Mouse (Mus musculus): ENCODE results near the gene Doc2a. TPM values are rescaled to one million over a fixed set of nuclear protein-coding genes. Genes with fewer than 3 reads are reported as not detected.

Doc2a gene
- polyA plus RNA-seq (2012; rRNA removed; ENCODE audit: low replicate concordance) = not detected in 2 replicates

GRCm38 (mm10) chr7:126847116-126847420 is at the start of gene Doc2a:
Gene Doc2a (plus strand): TSS chr7:126847416.

GRCm38 (mm10) chr7:126831539-126831938 is 15.7 kb upstream of the Doc2a start, which contains the start of gene 4930451I11Rik:
Gene 4930451I11Rik (minus strand): TSS chr7:126831639.

GRCm38 (mm10) chr7:126861429-126862130 is 14.4 kb downstream of the Doc2a start, which contains the start of gene Hirip3:
Gene Hirip3 (plus strand): TSS chr7:126861972.

GRCm38 (mm10) chr7:126862147-126862784 is 15.1 kb downstream of the Doc2a start, which contains the start of gene Ino80e:
Gene Ino80e (minus strand): TSS chr7:126862377.

GRCm38 (mm10) chr7:126884286-126885164 is 37.3 kb downstream of the Doc2a start, which contains the start of gene Taok2:
Gene Taok2 (minus strand): TSS chr7:126884703.

Other genes with a start within 250 kb of the Doc2a start
- 50.9 and 128 TPM in 2 replicates for gene Nupr1, start 216.6 kb upstream of the Doc2a start, polyA plus RNA-seq (2012; rRNA removed; ENCODE audit: low replicate concordance)
- 42.4 and 47.9 TPM in 2 replicates for gene Sgf29, start 198.1 kb upstream of the Doc2a start, polyA plus RNA-seq (2012; rRNA removed; ENCODE audit: low replicate concordance)
- 134 and 428 TPM in 2 replicates for gene Sult1a1, start 171.0 kb upstream of the Doc2a start, polyA plus RNA-seq (2012; rRNA removed; ENCODE audit: low replicate concordance)
- gene Bola2, start 152.0 kb upstream of the Doc2a start, polyA plus RNA-seq (2012; rRNA removed; ENCODE audit: low replicate concordance) = 46.0 and 59.1 TPM in 2 replicates
- gene Slx1b, start 151.6 kb upstream of the Doc2a start, polyA plus RNA-seq (2012; rRNA removed; ENCODE audit: low replicate concordance) = 25.3 and 25.7 TPM in 2 replicates
- 53.1 and 109 TPM in 2 replicates for gene Coro1a, start 139.6 kb upstream of the Doc2a start, polyA plus RNA-seq (2012; rRNA removed; ENCODE audit: low replicate concordance)
- 300 and 302 TPM in 2 replicates for gene Mapk3, start 87.8 kb upstream of the Doc2a start, polyA plus RNA-seq (2012; rRNA removed; ENCODE audit: low replicate concordance)
- gene Gdpd3, start 81.1 kb upstream of the Doc2a start, polyA plus RNA-seq (2012; rRNA removed; ENCODE audit: low replicate concordance) = 87.6 and 213 TPM in 2 replicates
- gene Ypel3, start 70.5 kb upstream of the Doc2a start, polyA plus RNA-seq (2012; rRNA removed; ENCODE audit: low replicate concordance) = 325 and 329 TPM in 2 replicates
- gene Tbx6, start 65.9 kb upstream of the Doc2a start, polyA plus RNA-seq (2012; rRNA removed; ENCODE audit: low replicate concordance) = 3.3 and 4.2 TPM in 2 replicates
- 140 and 221 TPM in 2 replicates for gene Ppp4c, start 54.9 kb upstream of the Doc2a start, polyA plus RNA-seq (2012; rRNA removed; ENCODE audit: low replicate concordance)
- gene Fam57b, start 49.7 kb upstream of the Doc2a start, polyA plus RNA-seq (2012; rRNA removed; ENCODE audit: low replicate concordance) = 18.0 and 75.6 TPM in 2 replicates
- not detected in 2 replicates for gene 4930451I11Rik, start 15.8 kb upstream of the Doc2a start, polyA plus RNA-seq (2012; rRNA removed; ENCODE audit: low replicate concordance)
- 3.5 and 11.6 TPM in 2 replicates for gene Hirip3, start 14.6 kb downstream of the Doc2a start, polyA plus RNA-seq (2012; rRNA removed; ENCODE audit: low replicate concordance)
- gene Ino80e, start 15.0 kb downstream of the Doc2a start, polyA plus RNA-seq (2012; rRNA removed; ENCODE audit: low replicate concordance) = 47.8 and 60.5 TPM in 2 replicates
- 94.6 and 122 TPM in 2 replicates for gene Taok2, start 37.3 kb downstream of the Doc2a start, polyA plus RNA-seq (2012; rRNA removed; ENCODE audit: low replicate concordance)
- gene Tmem219, start 75.5 kb downstream of the Doc2a start, polyA plus RNA-seq (2012; rRNA removed; ENCODE audit: low replicate concordance) = 89.0 and 89.8 TPM in 2 replicates
- 19.6 and 22.4 TPM in 2 replicates for gene Kctd13, start 81.5 kb downstream of the Doc2a start, polyA plus RNA-seq (2012; rRNA removed; ENCODE audit: low replicate concordance)
- gene Asphd1, start 102.2 kb downstream of the Doc2a start, polyA plus RNA-seq (2012; rRNA removed; ENCODE audit: low replicate concordance) = 0.23 and 0.63 TPM in 2 replicates
- gene Sez6l2, start 103.1 kb downstream of the Doc2a start, polyA plus RNA-seq (2012; rRNA removed; ENCODE audit: low replicate concordance) = 2.4 and 4.4 TPM in 2 replicates
- gene Cdipt, start 128.5 kb downstream of the Doc2a start, polyA plus RNA-seq (2012; rRNA removed; ENCODE audit: low replicate concordance) = 205 and 302 TPM in 2 replicates
- 2.7 and 3.1 TPM in 2 replicates for gene Cdiptos, start 128.7 kb downstream of the Doc2a start, polyA plus RNA-seq (2012; rRNA removed; ENCODE audit: low replicate concordance)
- gene Mvp, start 167.2 kb downstream of the Doc2a start, polyA plus RNA-seq (2012; rRNA removed; ENCODE audit: low replicate concordance) = 93.7 and 103 TPM in 2 replicates
- 5.3 and 7.1 TPM in 2 replicates for gene Pagr1b, start 169.1 kb downstream of the Doc2a start, polyA plus RNA-seq (2012; rRNA removed; ENCODE audit: low replicate concordance)
- gene Pagr1a, start 169.9 kb downstream of the Doc2a start, polyA plus RNA-seq (2012; rRNA removed; ENCODE audit: low replicate concordance) = 2.6 and 5.8 TPM in 2 replicates
- gene Gm42742, start 173.7 kb downstream of the Doc2a start, polyA plus RNA-seq (2012; rRNA removed; ENCODE audit: low replicate concordance) = 25.7 and 62.7 TPM in 2 replicates
- 17.9 and 35.3 TPM in 2 replicates for gene Prrt2, start 173.8 kb downstream of the Doc2a start, polyA plus RNA-seq (2012; rRNA removed; ENCODE audit: low replicate concordance)
- gene Maz, start 179.6 kb downstream of the Doc2a start, polyA plus RNA-seq (2012; rRNA removed; ENCODE audit: low replicate concordance) = 90.8 and 204 TPM in 2 replicates
- 2.1 and 9.3 TPM in 2 replicates for gene Kif22, start 195.1 kb downstream of the Doc2a start, polyA plus RNA-seq (2012; rRNA removed; ENCODE audit: low replicate concordance)
- 0.37 and 0.99 TPM in 2 replicates for gene Zg16, start 239.9 kb downstream of the Doc2a start, polyA plus RNA-seq (2012; rRNA removed; ENCODE audit: low replicate concordance)
- gene AI467606, start 243.9 kb downstream of the Doc2a start, polyA plus RNA-seq (2012; rRNA removed; ENCODE audit: low replicate concordance) = 9.6 and 14.6 TPM in 2 replicates

Data from subcutaneous adipose tissue, adult 2 months (tissue).